Mouse (Mus musculus) forebrain, postnatal 0 days (tissue): Measurements from ENCODE around the gene Phldb1. TPM values are rescaled to one million over a fixed set of nuclear protein-coding genes. Genes with fewer than 3 reads are reported as not detected.

ENCODE experiments used
- ATAC-seq: fragments of 200-750 bp; cut with Nextera tagmentation; 2 replicates; pipeline ENCODE4 v1.8.0; 2017; ENCODE audit warnings: mild to moderate bottlenecking, moderate library complexity
- DNase-seq: peaks from one replicate; pipeline ENCODE4 v3.0.0-alpha.2; 2015
- H3K27ac ChIP-seq: fragments of 300-500 bp; sonication (generic); 2 replicates; pipeline ENCODE4 v1.5.1; 2014; ENCODE audit warnings: low read depth, mild to moderate bottlenecking, antibody characterized with exemption, low read length, moderate library complexity, mixed read lengths
- H3K27me3 ChIP-seq: fragments of 300-500 bp; sonication (generic); 2 replicates; pipeline ENCODE4 v1.6.1; 2014; ENCODE audit warnings: mild to moderate bottlenecking, low read length, mixed read lengths; ENCODE audit not compliant: insufficient read depth
- H3K36me3 ChIP-seq: fragments of 300-500 bp; sonication (generic); 2 replicates; pipeline ENCODE4 v1.6.1; 2014; ENCODE audit warnings: mild to moderate bottlenecking, moderate library complexity; ENCODE audit not compliant: insufficient read depth
- H3K4me1 ChIP-seq: fragments of 300-500 bp; sonication (generic); 2 replicates; pipeline ENCODE4 v1.6.1; 2014; ENCODE audit warnings: antibody characterized with exemption; ENCODE audit not compliant: insufficient read depth
- H3K4me2 ChIP-seq: fragments of 300-500 bp; sonication (generic); 2 replicates; pipeline ENCODE4 v1.6.1; 2014; ENCODE audit warnings: low read depth, mild to moderate bottlenecking, moderate library complexity
- H3K4me3 ChIP-seq: fragments of 300-500 bp; sonication (generic); 2 replicates; pipeline ENCODE4 v1.5.1; 2014; ENCODE audit warnings: low read depth, low read length, mixed read lengths
- H3K9ac ChIP-seq: fragments of 300-500 bp; sonication (generic); 2 replicates; pipeline ENCODE4 v1.6.1; 2014; ENCODE audit warnings: mild to moderate bottlenecking
- H3K9me3 ChIP-seq: fragments of 300-500 bp; sonication (generic); 2 replicates; pipeline ENCODE4 v1.6.1; 2016; ENCODE audit warnings: low read length
- CTCF ChIP-seq: sonication (generic); IDR thresholded peaks from 2 replicates; pipeline ENCODE4 v1.5.1; 2016; ENCODE audit warnings: antibody characterized with exemption, control low read depth, low read depth
- WGBS: fragments of 180-500 bp; shearing (Covaris S2); extraction: QIAGEN DNeasy Blood & Tissue Kit; methylation state at CpG from one replicate; pipeline ENCODE4 v1.1.7; 2014; 5-methylcytosine and 5-hydroxymethylcytosine counted together
- polyA plus RNA-seq: library from polyadenylated mRNA; unstranded; fragments of >200 nt; fragmentation: Nextera tagmentation; extraction: Ambion mirVana; gene quantifications from 2 replicates; pipeline ENCODE4 v1.2.1, GENCODE M21; 2015
- total RNA-seq: library from RNA; depleted of rRNA; stranded (reverse); fragments of >200 nt; gene quantifications from 2 replicates; pipeline ENCODE4 v1.2.3, GENCODE M21; 2014

Gene Phldb1
- total and polyA plus RNA-seq, 2 experiments from 2014 or later = 34.3 to 129 TPM

- no peak for TF ChIP-seq CTCF
- no peak overlapping the region for H3K9ac ChIP-seq
- no peak overlapping the region for H3K4me2 ChIP-seq
- H3K9me3 ChIP-seq = no peaks in the 10 kb centered on the region
- 68% methylated on average over 11 of the region's 11 CpGs for WGBS
- H3K4me3 ChIP-seq = no peak overlapping the region
- H3K27ac ChIP-seq = no peak overlapping the region
- H3K27me3 ChIP-seq = no peaks in the 10 kb centered on the region
- DNase-seq = peak; percentile 30
- H3K36me3 ChIP-seq = peaks cover 64% of the 10 kb centered on the region
- H3K4me1 ChIP-seq = no peaks in the 10 kb centered on the region
- no peak for ATAC-seq
Measured at GRCm38 (mm10) chr9:44693071-44693470, 41.9 kb downstream of the Phldb1 start.

GRCm38 (mm10) chr9:44691671-44692520 is 43.1 kb downstream of the Phldb1 start:
- DNase-seq = peak; percentile 68
- peak overlapping the region; percentile 47; the same call in 1 of the 2 replicates for H3K27ac ChIP-seq
- H3K27me3 ChIP-seq = no peaks in the 10 kb centered on the region
- peak; percentile 67 for ATAC-seq
- H3K9ac ChIP-seq = no peak overlapping the region
- no peaks in the 10 kb centered on the region for H3K4me1 ChIP-seq
- H3K4me3 ChIP-seq = no peak overlapping the region
- no peaks in the 10 kb centered on the region for H3K9me3 ChIP-seq
- peaks cover 65% of the 10 kb centered on the region for H3K36me3 ChIP-seq
- H3K4me2 ChIP-seq = no peak overlapping the region
- TF ChIP-seq CTCF = no peak
- WGBS = 55% methylated on average over 21 of the region's 21 CpGs

- 43% methylated on average over 7 of the region's 7 CpGs for WGBS
- no peak for DNase-seq
- no peak overlapping the region for H3K4me3 ChIP-seq
- H3K27me3 ChIP-seq = no peaks in the 10 kb centered on the region
- H3K36me3 ChIP-seq = peaks cover 61% of the 10 kb centered on the region
- H3K4me1 ChIP-seq = no peaks in the 10 kb centered on the region
- no peaks in the 10 kb centered on the region for H3K9me3 ChIP-seq
- no peak overlapping the region for H3K9ac ChIP-seq
- no peak for ATAC-seq
- no peak overlapping the region for H3K27ac ChIP-seq
- no peak for TF ChIP-seq CTCF
- H3K4me2 ChIP-seq = no peak overlapping the region
Measured at GRCm38 (mm10) chr9:44690641-44691040, 44.4 kb downstream of the Phldb1 start.

GRCm38 (mm10) chr9:44688013-44688412 is 47.0 kb downstream of the Phldb1 start:
- H3K9ac ChIP-seq = no peak overlapping the region
- no peak overlapping the region for H3K27ac ChIP-seq
- DNase-seq (no peak), ATAC-seq (no peak)
- H3K36me3 ChIP-seq = peaks cover 38% of the 10 kb centered on the region
- WGBS = 77% methylated on average over 9 of the region's 9 CpGs
- no peaks in the 10 kb centered on the region for H3K9me3 ChIP-seq
- no peaks in the 10 kb centered on the region for H3K4me1 ChIP-seq
- no peak overlapping the region for H3K4me2 ChIP-seq
- H3K4me3 ChIP-seq = no peak overlapping the region
- TF ChIP-seq CTCF = no peak
- H3K27me3 ChIP-seq = no peaks in the 10 kb centered on the region

GRCm38 (mm10) chr9:44686638-44687037 is 48.4 kb downstream of the Phldb1 start:
- peak; percentile 68 for DNase-seq
- WGBS = 20% methylated on average over 5 of the region's 5 CpGs
- peak; percentile 60 for ATAC-seq
- H3K4me2 ChIP-seq = no peak overlapping the region
- H3K4me1 ChIP-seq = no peaks in the 10 kb centered on the region
- peaks cover 31% of the 10 kb centered on the region for H3K36me3 ChIP-seq
- no peak overlapping the region for H3K4me3 ChIP-seq
- no peak for TF ChIP-seq CTCF
- H3K9me3 ChIP-seq = no peaks in the 10 kb centered on the region
- no peak overlapping the region for H3K9ac ChIP-seq
- 0 out of 2 replicates have a peak overlapping the region, but pooled peaks have one; percentile 21 for H3K27ac ChIP-seq
- no peaks in the 10 kb centered on the region for H3K27me3 ChIP-seq

GRCm38 (mm10) chr9:44685346-44686330 is 49.4 kb downstream of the Phldb1 start:
- H3K27me3 ChIP-seq = no peaks in the 10 kb centered on the region
- DNase-seq (peak; percentile 89), ATAC-seq (peak; percentile 75)
- no peak overlapping the region for H3K4me3 ChIP-seq
- WGBS = 35% methylated on average over 14 of the region's 14 CpGs
- peak overlapping the region; percentile 21; the same call in 1 of the 2 replicates for H3K27ac ChIP-seq
- H3K9ac ChIP-seq = no peak overlapping the region
- H3K9me3 ChIP-seq = no peaks in the 10 kb centered on the region
- H3K36me3 ChIP-seq = peaks cover 23% of the 10 kb centered on the region
- H3K4me2 ChIP-seq = no peak overlapping the region
- H3K4me1 ChIP-seq = no peaks in the 10 kb centered on the region
- TF ChIP-seq CTCF = peak; percentile 99

- Histone ChIP-seq H3K36me3 (peaks cover 19% of the 10 kb centered on the region), H3K4me1 (no peaks in the 10 kb centered on the region), H3K27ac (no peak overlapping the region), H3K4me3 (no peak overlapping the region), H3K9ac (no peak overlapping the region), H3K4me2 (no peak overlapping the region), H3K9me3 (no peaks in the 10 kb centered on the region), H3K27me3 (no peaks in the 10 kb centered on the region)
- ATAC-seq (no peak), DNase-seq (no peak)
- TF ChIP-seq CTCF = no peak
- 89% methylated on average over 8 of the region's 8 CpGs for WGBS
Measured at GRCm38 (mm10) chr9:44683046-44683445, 52.0 kb downstream of the Phldb1 start.
